In genomic region chr3:126886090-126886489, GRCm38 (mm10) we compare ENCODE assay signal across 18 mouse cellular contexts.
"Had no signal": no experiment of that assay in that cellular context is flagged by ENCODE, and none has a peak within 500 bp of the region (broad histone marks: within the 10 kb centered on the region; RNA-seq: fewer than 3 reads in every experiment).

No protein-coding gene starts in this region.

- H3K4me1 ChIP-seq: liver, embryonic 15.5 days; lung, embryonic 15.5 days; megakaryocyte, embryonic 14.5 days; midbrain, embryonic 13.5 days; stomach, embryonic 15.5 days had no signal

- ATAC-seq: liver, postnatal 0 days; lung, postnatal 0 days; midbrain, embryonic 13.5 days; midbrain, embryonic 16.5 days had no signal

- H3K27me3 ChIP-seq: liver, embryonic 15.5 days; lung, embryonic 15.5 days; megakaryocyte, embryonic 14.5 days; midbrain, embryonic 13.5 days; stomach, embryonic 15.5 days had no signal

- H3K27ac ChIP-seq: liver, embryonic 15.5 days; lung, embryonic 15.5 days; macrophage; midbrain, embryonic 13.5 days; stomach, embryonic 15.5 days; stomach, postnatal 0 days had no signal

- H3K4me3 ChIP-seq: liver, embryonic 15.5 days; lung, embryonic 15.5 days; megakaryocyte, embryonic 14.5 days; midbrain, embryonic 13.5 days; stomach, embryonic 15.5 days had no signal

- H3K9me3 ChIP-seq: liver, embryonic 15.5 days; lung, embryonic 15.5 days; megakaryocyte, embryonic 14.5 days; midbrain, embryonic 13.5 days; stomach, embryonic 15.5 days had no signal

- H3K4me2 ChIP-seq: liver, embryonic 15.5 days; lung, embryonic 15.5 days; midbrain, embryonic 11.5 days; midbrain, embryonic 13.5 days; stomach, embryonic 15.5 days had no signal

- H3K36me3 ChIP-seq: liver, embryonic 15.5 days; lung, embryonic 15.5 days; midbrain, embryonic 13.5 days; stomach, embryonic 15.5 days had no signal

- DNase-seq: liver, postnatal 0 days; lung, adult 2 months; lung, postnatal 14 days; lung, postnatal 36 days; right cerebral cortex, postnatal 14 days; thymus, adult 2 months; thymus, postnatal 25 days; thymus, postnatal 4 days had no signal

- H3K9ac ChIP-seq: liver, embryonic 15.5 days; liver, postnatal 0 days; lung, embryonic 15.5 days; midbrain, embryonic 13.5 days; stomach, embryonic 15.5 days had no signal
